Mouse (Mus musculus) adipose tissue, adult 10 weeks (tissue): ENCODE results near the gene Cplx3. TPM values are rescaled to one million over a fixed set of nuclear protein-coding genes. Genes with fewer than 3 reads are reported as not detected.

Experiments used
- polyA plus RNA-seq: library from polyadenylated mRNA; stranded (reverse); fragments of 350-450 nt; fragmentation: Illumina TruSeq; extraction: RNeasy Lipid Tissue Mini Kit (QIAGEN cat#74804); gene quantifications from one replicate; pipeline ENCODE4 v1.2.3, GENCODE M21; 2014; ENCODE audit warnings: low read depth, low replicate concordance

Cplx3 gene
- polyA plus RNA-seq: not detected

GRCm38 (mm10) chr9:57606139-57606851 lies at the start of gene Cplx3:
Cplx3 (minus strand) TSS chr9:57606281.

DNA sequence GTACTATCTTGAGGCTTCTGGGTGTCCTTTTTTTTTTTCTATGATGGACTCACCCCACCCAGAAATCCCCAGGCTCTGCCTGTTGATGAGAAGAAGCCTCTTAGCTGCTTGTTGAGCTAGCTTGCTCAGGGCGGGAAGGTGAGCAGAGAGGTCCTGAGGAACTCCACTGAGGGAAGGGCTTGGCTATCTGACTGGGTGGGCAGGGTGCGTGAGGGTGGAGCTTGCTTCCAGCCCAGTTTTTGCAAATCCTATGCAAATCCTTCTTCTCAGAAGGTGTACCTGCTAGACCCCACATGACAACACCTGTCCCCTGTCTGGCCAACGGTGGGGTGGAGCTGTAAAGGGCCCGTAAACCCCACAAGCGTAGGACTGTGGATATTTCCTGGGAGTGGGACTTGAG lies 47.2 kb upstream of the Cplx3 start, which contains the start of gene Csk:
Gene Csk, minus strand, starts transcription at position 349 of the 400 bp plus-strand sequence.

GRCm38 (mm10) chr9:57620674-57621073 lies 14.6 kb upstream of the Cplx3 start, which contains the start of gene Lman1l:
Lman1l (minus strand) TSS chr9:57620774.

GRCm38 (mm10) chr9:57589224-57590126 lies 16.6 kb downstream of the Cplx3 start, which contains the start of gene Ulk3:
Ulk3 (plus strand) TSS chr9:57589452.

GRCm38 (mm10) chr9:57560861-57561710 lies 45.0 kb downstream of the Cplx3 start, which contains the start of gene Scamp2:
Scamp2 (plus strand) TSS chr9:57560943.

GRCm38 (mm10) chr9:57552139-57552887 lies 53.8 kb downstream of the Cplx3 start, which contains the start of gene Mpi:
Mpi (minus strand) TSS chr9:57552763.

Other genes with a start within 250 kb of the Cplx3 start
- gene Ppcdc, start 166.2 kb downstream of the Cplx3 start, polyA plus RNA-seq: 44.1 TPM
- 30.8 TPM for gene Scamp5, start 138.2 kb downstream of the Cplx3 start, polyA plus RNA-seq
- gene Rpp25, start 102.3 kb downstream of the Cplx3 start, polyA plus RNA-seq: 1.0 TPM
- 235 TPM for gene Cox5a, start 85.0 kb downstream of the Cplx3 start, polyA plus RNA-seq
- 15.9 TPM for gene Fam219b, start 68.8 kb downstream of the Cplx3 start, polyA plus RNA-seq
- gene Mpi, start 53.5 kb downstream of the Cplx3 start, polyA plus RNA-seq: 43.3 TPM
- gene Scamp2, start 45.3 kb downstream of the Cplx3 start, polyA plus RNA-seq: 70.5 TPM
- gene Ulk3, start 16.8 kb downstream of the Cplx3 start, polyA plus RNA-seq: 35.0 TPM
- gene Lman1l, start 14.5 kb upstream of the Cplx3 start, polyA plus RNA-seq: not detected
- 57.5 TPM for gene Csk, start 47.4 kb upstream of the Cplx3 start, polyA plus RNA-seq
- not detected for gene Cyp1a2, start 77.4 kb upstream of the Cplx3 start, polyA plus RNA-seq
- gene Cyp1a1, start 81.6 kb upstream of the Cplx3 start, polyA plus RNA-seq: 1.9 TPM
- 11.7 TPM for gene Edc3, start 102.3 kb upstream of the Cplx3 start, polyA plus RNA-seq
- 57.8 TPM for gene Clk3, start 159.6 kb upstream of the Cplx3 start, polyA plus RNA-seq
- 4.5 TPM for gene Arid3b, start 230.5 kb upstream of the Cplx3 start, polyA plus RNA-seq